Comparison of ENCODE assay signal across 8 mouse cellular contexts in genomic region chr3:145576876-145577275, GRCm38 (mm10). TPM values are rescaled to one million over a fixed set of nuclear protein-coding genes. Genes with fewer than 3 reads are reported as not detected.
DNase-seq lines count a peak whose midpoint lies in the region; ATAC-seq lines count a peak whose summit lies in the region.

No protein-coding gene starts in this region.

- peak overlapping the region; percentile 68 for H3K9ac ChIP-seq in liver, embryonic 12.5 days

- peaks cover 29% of the 10 kb centered on the region for H3K4me1 ChIP-seq in liver, embryonic 12.5 days

- peak overlapping the region; percentile 77 for H3K4me2 ChIP-seq in liver, embryonic 12.5 days

- no peaks in the 10 kb centered on the region for H3K27me3 ChIP-seq in liver, embryonic 12.5 days (replicated peaks)

- 22% methylated on average over 15 of the region's 15 CpGs for WGBS in liver, embryonic 12.5 days (ENCODE audit: insufficient replicate concordance)

- H3K27ac ChIP-seq in liver, embryonic 12.5 days = no peak overlapping the region

- intact Hi-C loops in left cerebral cortex, postnatal 25 days (cut with DNase I) = no loop called here

- H3K36me3 ChIP-seq in liver, embryonic 12.5 days = peaks cover 39% of the 10 kb centered on the region

- DNase-seq in cerebellum, postnatal 14 days = peak; percentile 4 to 9
- DNase-seq in cerebellum, postnatal 4 days (ENCODE audit: low spot score in 2 of 2) = no peak
- peak; percentile 8 for DNase-seq in thymus, postnatal 14 days
- no peak for DNase-seq in thymus, postnatal 25 days
- DNase-seq in ovary, postnatal 36 days (ENCODE audit: low spot score) = no peak
- DNase-seq in T-cell, adult 2 months (ENCODE audit: low spot score) = no peak
- DNase-seq in left cerebral cortex, postnatal 25 days (ENCODE audit: low spot score in 2 of 2) = no peak

- H3K4me3 ChIP-seq in liver, embryonic 12.5 days = peak overlapping the region; percentile 75

- peak; percentile 11; the same call in 1 of the 2 replicates for ATAC-seq in liver, embryonic 12.5 days

- no peaks in the 10 kb centered on the region for H3K9me3 ChIP-seq in liver, embryonic 12.5 days (replicated peaks)

RNA-seq across cellular contexts. Expression of gene Znhit6, which starts 0.9 kb away (rescaled TPM):
- 25.7 and 26.1 TPM in 2 replicates for polyA plus RNA-seq in liver, embryonic 12.5 days (2016; fragmentation: Nextera tagmentation; extraction: Ambion mirVana)
- total RNA-seq in left cerebral cortex, postnatal 25 days (2021) = 10 to 100 TPM; 15.8 to 16.7 TPM

Comparison
In these comparisons a context has a peak if more than half of its experiments do, and no peak if none do; other contexts are left out.
1. DNase-seq: peak in cerebellum, postnatal 14 days (2 of 2) and thymus, postnatal 14 days (single experiment); none in cerebellum, postnatal 4 days (0 of 2), thymus, postnatal 25 days (single experiment), ovary, postnatal 36 days (single experiment), T-cell, adult 2 months (single experiment) and left cerebral cortex, postnatal 25 days (0 of 2).